Comparison of ENCODE assay signal across 9 mouse cellular contexts in genomic region chr8:85072364-85072929, GRCm38 (mm10). TPM values are rescaled to one million over a fixed set of nuclear protein-coding genes. Genes with fewer than 3 reads are reported as not detected.
DNase-seq lines count a peak whose midpoint lies in the region; ATAC-seq and TF ChIP-seq lines count a peak whose summit lies in the region.
"Had no signal": no experiment of that assay in that cellular context is flagged by ENCODE, and none has a peak within 500 bp of the region (broad histone marks: within the 10 kb centered on the region; RNA-seq: fewer than 3 reads in every experiment).

No protein-coding gene starts in this region.

- H3K27me3 ChIP-seq in thymus, adult 2 months (ENCODE audit: control insufficient read depth, insufficient read depth, low read length), result no peaks in the 10 kb centered on the region
- H3K27me3 ChIP-seq in limb, embryonic 13.5 days, result no peaks in the 10 kb centered on the region
- H3K27me3 ChIP-seq in stomach, embryonic 16.5 days (ENCODE audit: control insufficient read depth, insufficient read depth, low read length), result no peaks in the 10 kb centered on the region

- TF ChIP-seq POLR2A in thymus, adult 2 months (IDR thresholded peaks at IDR 0.05; ENCODE audit: control insufficient read depth, extremely low read depth, insufficient read depth, low read length, poor library complexity), result no peak

- peak overlapping the region; percentile 17; the same call in 1 of the 2 replicates for H3K27ac ChIP-seq in thymus, adult 2 months (ENCODE audit: control insufficient read depth, insufficient read depth, low read length)
- peak overlapping the region; percentile 96; the same call in 1 of the 2 replicates for H3K27ac ChIP-seq in limb, embryonic 13.5 days
- peak overlapping the region; percentile 97 for H3K27ac ChIP-seq in stomach, embryonic 16.5 days (ENCODE audit: low read length)

- peak overlapping the region; percentile 78 for H3K4me2 ChIP-seq in limb, embryonic 13.5 days (replicated peaks)
- H3K4me2 ChIP-seq in stomach, embryonic 16.5 days (ENCODE audit: low read depth, low read length), result peak overlapping the region; percentile 94

- no peaks in the 10 kb centered on the region for H3K9me3 ChIP-seq in limb, embryonic 13.5 days
- no peaks in the 10 kb centered on the region for H3K9me3 ChIP-seq in stomach, embryonic 16.5 days (replicated peaks; ENCODE audit: control insufficient read depth, low read length)

- H3K36me3 ChIP-seq in thymus, adult 2 months (ENCODE audit: control insufficient read depth, insufficient read depth, low read length), result peaks cover 13% of the 10 kb centered on the region; the same call in 1 of the 2 replicates
- peaks cover 39% of the 10 kb centered on the region for H3K36me3 ChIP-seq in limb, embryonic 13.5 days
- H3K36me3 ChIP-seq in stomach, embryonic 16.5 days (ENCODE audit: control insufficient read depth, insufficient read depth, low read length), result no peaks in the 10 kb centered on the region; the same call in 1 of the 2 replicates

- TF ChIP-seq CTCF in thymus, adult 2 months (IDR thresholded peaks at IDR 0.05; ENCODE audit: borderline replicate concordance, control insufficient read depth, extremely low read depth, insufficient read depth, low read length, poor library complexity), result no peak

- ATAC-seq in frontal cortex, adult (ENCODE audit: low TSS enrichment), result peak; percentile 10; the same call in 1 of the 2 replicates
- ATAC-seq in limb, embryonic 13.5 days (ENCODE audit: low FRiP score, low read depth), result peak; percentile 18; the same call in 1 of the 2 replicates
- no peak for ATAC-seq in stomach, embryonic 16.5 days (ENCODE audit: insufficient read depth, low FRiP score)
- ATAC-seq in cerebellum, adult (ENCODE audit: insufficient number of reproducible peaks, low FRiP score, low TSS enrichment), result no peak

- H3K4me3 ChIP-seq in thymus, adult 2 months (ENCODE audit: control insufficient read depth, insufficient read depth, low read length), result peak overlapping the region; percentile 86
- peak overlapping the region; percentile 95 for H3K4me3 ChIP-seq in limb, embryonic 13.5 days
- H3K4me3 ChIP-seq in stomach, embryonic 16.5 days (replicated peaks; ENCODE audit: low read length), result peak overlapping the region; percentile 86

- H3K4me1 ChIP-seq in thymus, adult 2 months (replicated peaks; ENCODE audit: control insufficient read depth, insufficient read depth, low read length), result peaks cover 10% of the 10 kb centered on the region
- H3K4me1 ChIP-seq in limb, embryonic 13.5 days, result peaks cover 14% of the 10 kb centered on the region
- H3K4me1 ChIP-seq in stomach, embryonic 16.5 days (ENCODE audit: control insufficient read depth, insufficient read depth, low read length), result peaks cover 11% of the 10 kb centered on the region

- 50% methylated on average over 9 of the region's 9 CpGs for WGBS in thymus, adult 2 months
- WGBS in limb, embryonic 13.5 days, result 36% methylated on average over 9 of the region's 9 CpGs
- WGBS in stomach, embryonic 16.5 days, result 31% methylated on average over 9 of the region's 9 CpGs

- no peak for DNase-seq in frontal cortex, postnatal 36 days (ENCODE audit: low spot score in 2 of 2)
- DNase-seq in thymus, adult 2 months, result no peak
- no peak for DNase-seq in thymus, postnatal 25 days
- no peak for DNase-seq in ovary, postnatal 10 days (ENCODE audit: low spot score)

- peak overlapping the region; percentile 88 for H3K9ac ChIP-seq in limb, embryonic 13.5 days
- peak overlapping the region; percentile 98 for H3K9ac ChIP-seq in stomach, embryonic 16.5 days (ENCODE audit: low read length)

RNA-seq across cellular contexts. Expression of gene Dhps, which starts 0.9 kb away (rescaled TPM):
- 105 TPM in 2 replicates for polyA plus RNA-seq in thymus, adult 2 months (2012; rRNA removed)
- polyA plus RNA-seq in limb, embryonic 13.5 days (2015; fragmentation: Nextera tagmentation; extraction: Ambion mirVana), result 60.0 and 60.5 TPM in 2 replicates
- polyA plus RNA-seq in stomach, embryonic 16.5 days (2015; fragmentation: Nextera tagmentation; extraction: Ambion mirVana), result 47.1 TPM in 2 replicates

RNA-seq across cellular contexts. Expression of gene Gm5741, which starts 4.7 kb away (rescaled TPM):
- 1.4 TPM in 1 of 2 replicates, not detected in the other for polyA plus RNA-seq in thymus, adult 2 months (2012; rRNA removed)
- polyA plus RNA-seq in limb, embryonic 13.5 days (2015; fragmentation: Nextera tagmentation; extraction: Ambion mirVana), result 0.75 and 0.76 TPM in 2 replicates
- polyA plus RNA-seq in stomach, embryonic 16.5 days (2015; fragmentation: Nextera tagmentation; extraction: Ambion mirVana), result 0.53 TPM in 1 of 2 replicates, not detected in the other
- polyA plus RNA-seq: frontal cortex, adult 2 months had no signal

RNA-seq across cellular contexts. Expression of gene Wdr83os, which starts 8.1 kb away (rescaled TPM):
- 123 and 141 TPM in 2 replicates for polyA plus RNA-seq in thymus, adult 2 months (2012; rRNA removed)
- 111 and 127 TPM in 2 replicates for polyA plus RNA-seq in limb, embryonic 13.5 days (2015; fragmentation: Nextera tagmentation; extraction: Ambion mirVana)
- 116 and 131 TPM in 2 replicates for polyA plus RNA-seq in stomach, embryonic 16.5 days (2015; fragmentation: Nextera tagmentation; extraction: Ambion mirVana)

RNA-seq across cellular contexts. Expression of gene Wdr83, which starts 8.7 kb away (rescaled TPM):
- polyA plus RNA-seq in thymus, adult 2 months (2012; rRNA removed), result 51.9 and 56.3 TPM in 2 replicates
- polyA plus RNA-seq in limb, embryonic 13.5 days (2015; fragmentation: Nextera tagmentation; extraction: Ambion mirVana), result 43.0 and 45.1 TPM in 2 replicates
- 36.8 and 46.1 TPM in 2 replicates for polyA plus RNA-seq in stomach, embryonic 16.5 days (2015; fragmentation: Nextera tagmentation; extraction: Ambion mirVana)

RNA-seq across cellular contexts. Expression of gene Man2b1, which starts 10.6 kb away (rescaled TPM):
- polyA plus RNA-seq in thymus, adult 2 months (2012; rRNA removed), result 191 and 210 TPM in 2 replicates
- 29.2 and 32.2 TPM in 2 replicates for polyA plus RNA-seq in limb, embryonic 13.5 days (2015; fragmentation: Nextera tagmentation; extraction: Ambion mirVana)
- polyA plus RNA-seq in stomach, embryonic 16.5 days (2015; fragmentation: Nextera tagmentation; extraction: Ambion mirVana), result 59.8 and 61.3 TPM in 2 replicates

Comparison
In these comparisons a context has a peak if more than half of its experiments do, and no peak if none do; other contexts are left out.
1. ATAC-seq: peak in frontal cortex, adult (single experiment) and limb, embryonic 13.5 days (single experiment); none in stomach, embryonic 16.5 days (single experiment) and cerebellum, adult (single experiment).
2. H3K27ac ChIP-seq: peak in every context shown above with its lines; median percentile 97 in stomach, embryonic 16.5 days; 96 in limb, embryonic 13.5 days; 17 in thymus, adult 2 months.
3. Peak in every context shown above with its lines, with median percentiles within 50 percentile points of each other: H3K4me3 ChIP-seq.